Mouse (Mus musculus) embryonic fibroblast, embryonic 13.5 days (primary cell): ENCODE data around the gene Rbms1.

Source experiments
- CTCF ChIP-seq: IDR thresholded peaks from 2 replicates; pipeline ENCODE4 v1.5.1; 2011; ENCODE audit warnings: mild to moderate bottlenecking, control low read depth, low read length, moderate library complexity, borderline replicate concordance; ENCODE audit not compliant: insufficient read depth
- POLR2A ChIP-seq: IDR thresholded peaks from 2 replicates; pipeline ENCODE4 v1.6.1; 2011; ENCODE audit warnings: low read depth, mild to moderate bottlenecking, control low read depth, low read length, moderate library complexity

- TF ChIP-seq POLR2A (no peak), CTCF (no peak)
These were observed 148.2 kb downstream of the Rbms1 start for GRCm38 (mm10) chr2:60814788-60815187.
